Mouse (Mus musculus) C2C12 (cell line): ENCODE measurements around the gene Tgfbrap1.

Source experiments
- CEBPB ChIP-seq: IDR thresholded peaks from one replicate; pipeline ENCODE4 v1.6.1; 2011; ENCODE audit warnings: low read depth, mild to moderate bottlenecking, control low read depth, moderate library complexity
- CTCF ChIP-seq: IDR thresholded peaks from one replicate; pipeline ENCODE4 v1.5.1; 2011; ENCODE audit not compliant: control insufficient read depth, insufficient read depth, insufficient read length
- MAX ChIP-seq: IDR thresholded peaks from one replicate; pipeline ENCODE4 v1.6.1; 2011; ENCODE audit warnings: mild to moderate bottlenecking, control low read depth
- MYOD1 ChIP-seq: IDR thresholded peaks from one replicate; pipeline ENCODE4 v1.6.1; 2011; ENCODE audit warnings: low read depth; ENCODE audit not compliant: control insufficient read depth, insufficient read length
- MYOG ChIP-seq: IDR thresholded peaks from one replicate; pipeline ENCODE4 v1.6.1; 2011; ENCODE audit not compliant: control insufficient read depth, insufficient read length; ENCODE audit errors: extremely low read depth
- USF1 ChIP-seq: IDR thresholded peaks from one replicate; pipeline ENCODE4 v1.6.1; 2011; ENCODE audit warnings: low read depth, mild to moderate bottlenecking, control low read depth, moderate library complexity

DNA sequence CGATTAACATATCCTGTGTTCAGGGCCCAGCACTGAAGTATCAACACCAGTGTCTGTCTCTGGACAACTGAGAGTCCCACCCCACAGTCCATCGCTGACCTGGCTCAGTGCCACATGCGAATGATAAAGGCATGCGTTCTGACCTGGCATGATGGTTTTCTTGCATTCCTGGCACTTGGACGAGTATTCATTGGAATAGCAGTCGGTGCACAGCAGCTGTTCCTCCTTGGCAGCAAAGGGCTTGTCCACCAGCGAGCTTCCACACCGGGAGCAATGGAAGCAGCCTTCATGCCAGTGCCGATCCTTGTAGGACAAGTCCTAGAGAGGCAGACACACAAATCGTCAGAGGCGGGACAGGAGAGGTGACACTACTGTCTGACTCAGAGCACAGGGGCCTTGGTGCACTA is 43.1 kb upstream of the Tgfbrap1 start:
- no peak for TF ChIP-seq CTCF
- peak; percentile 60 for TF ChIP-seq MAX
- TF ChIP-seq MYOD1: peak; percentile 92
- no peak for TF ChIP-seq CEBPB
- no peak for TF ChIP-seq MYOG
- no peak for TF ChIP-seq USF1
